Mouse (Mus musculus): ENCODE measurements at regions not wholly inside any gene's neighbourhood (a gene's known extent, or its start where the extent isn't known, plus 50 kb on each side); places are given as distances from the start of the nearest gene placed in this dataset.
"Not testable (repeated sequence)": the region's sequence is repeated elsewhere in the genome, so short reads cannot be mapped to it uniquely, and the experiment has no call there.

GRCm38 (mm10) chr16:15115386-15115785, 201.9 kb upstream of the Gm21897 start:
- Histone ChIP-seq H3K27ac (ENCODE audit: low read depth, low read length) (no peak overlapping the region), H3K4me3 (ENCODE audit: low read depth, low read length) (no peak overlapping the region), H3K36me3 (ENCODE audit: control insufficient read depth, insufficient read depth, low read length) (no peaks in the 10 kb centered on the region), H3K4me1 (replicated peaks; ENCODE audit: control insufficient read depth, insufficient read depth, low read length) (no peaks in the 10 kb centered on the region), H3K9me3 (ENCODE audit: control insufficient read depth, low read length) (no peaks in the 10 kb centered on the region), H3K4me2 (no peak overlapping the region), H3K9ac (ENCODE audit: low read depth, low read length) (no peak overlapping the region), H3K27me3 (replicated peaks; ENCODE audit: control insufficient read depth, insufficient read depth, low read length) (no peaks in the 10 kb centered on the region)
- DNase-seq (ENCODE audit: low spot score) (no peak), ATAC-seq (replicated peaks; ENCODE audit: low FRiP score) (no peak)
- 47% methylated on average over 2 of the region's 2 CpGs for WGBS

GRCm38 (mm10) chr16:15119799-15120198, 197.5 kb upstream of the Gm21897 start:
- DNase-seq (ENCODE audit: low spot score) (no peak), ATAC-seq (replicated peaks; ENCODE audit: low FRiP score) (no peak)
- no peak overlapping the region for H3K9ac ChIP-seq (ENCODE audit: low read depth, low read length)
- H3K4me1 ChIP-seq (replicated peaks; ENCODE audit: control insufficient read depth, insufficient read depth, low read length) = no peaks in the 10 kb centered on the region
- H3K36me3 ChIP-seq (ENCODE audit: control insufficient read depth, insufficient read depth, low read length) = no peaks in the 10 kb centered on the region
- H3K9me3 ChIP-seq (ENCODE audit: control insufficient read depth, low read length) = no peaks in the 10 kb centered on the region
- no peak overlapping the region for H3K27ac ChIP-seq (ENCODE audit: low read depth, low read length)
- 73% methylated on average over 1 of the region's 1 CpGs for WGBS
- no peak overlapping the region for H3K4me3 ChIP-seq (ENCODE audit: low read depth, low read length)
- no peak overlapping the region for H3K4me2 ChIP-seq
- no peaks in the 10 kb centered on the region for H3K27me3 ChIP-seq (replicated peaks; ENCODE audit: control insufficient read depth, insufficient read depth, low read length)

GRCm38 (mm10) chr16:15128996-15129395, 188.3 kb upstream of the Gm21897 start:
- H3K27ac ChIP-seq (ENCODE audit: low read depth, low read length) = no peak overlapping the region
- H3K27me3 ChIP-seq (replicated peaks; ENCODE audit: control insufficient read depth, insufficient read depth, low read length) = no peaks in the 10 kb centered on the region
- DNase-seq (ENCODE audit: low spot score) (no peak), ATAC-seq (replicated peaks; ENCODE audit: low FRiP score) (no peak)
- no peak overlapping the region for H3K4me3 ChIP-seq (ENCODE audit: low read depth, low read length)
- H3K4me2 ChIP-seq = no peak overlapping the region
- no peaks in the 10 kb centered on the region for H3K4me1 ChIP-seq (replicated peaks; ENCODE audit: control insufficient read depth, insufficient read depth, low read length)
- H3K9me3 ChIP-seq (ENCODE audit: control insufficient read depth, low read length) = no peaks in the 10 kb centered on the region
- no peaks in the 10 kb centered on the region for H3K36me3 ChIP-seq (ENCODE audit: control insufficient read depth, insufficient read depth, low read length)
- H3K9ac ChIP-seq (ENCODE audit: low read depth, low read length) = no peak overlapping the region
- WGBS = 81% methylated on average over 2 of the region's 2 CpGs

- no peaks in the 10 kb centered on the region for H3K36me3 ChIP-seq (ENCODE audit: control insufficient read depth, insufficient read depth, low read length)
- no peaks in the 10 kb centered on the region for H3K4me1 ChIP-seq (replicated peaks; ENCODE audit: control insufficient read depth, insufficient read depth, low read length)
- H3K27me3 ChIP-seq (replicated peaks; ENCODE audit: control insufficient read depth, insufficient read depth, low read length) = no peaks in the 10 kb centered on the region
- H3K4me3 ChIP-seq (ENCODE audit: low read depth, low read length) = no peak overlapping the region
- DNase-seq (ENCODE audit: low spot score) = no peak
- no peaks in the 10 kb centered on the region for H3K9me3 ChIP-seq (ENCODE audit: control insufficient read depth, low read length)
- WGBS = 85% methylated on average over 2 of the region's 2 CpGs
- no peak overlapping the region for H3K27ac ChIP-seq (ENCODE audit: low read depth, low read length)
- no peak overlapping the region for H3K4me2 ChIP-seq
- H3K9ac ChIP-seq (ENCODE audit: low read depth, low read length) = no peak overlapping the region
- ATAC-seq (replicated peaks; ENCODE audit: low FRiP score) = no peak
Measured at GRCm38 (mm10) chr16:15129806-15130205, 187.5 kb upstream of the Gm21897 start.

GRCm38 (mm10) chr16:15157852-15158251, 159.4 kb upstream of the Gm21897 start:
- no peaks in the 10 kb centered on the region for H3K27me3 ChIP-seq (replicated peaks; ENCODE audit: control insufficient read depth, insufficient read depth, low read length)
- no peak for ATAC-seq (replicated peaks; ENCODE audit: low FRiP score)
- no peak for DNase-seq (ENCODE audit: low spot score)
- no peak overlapping the region for H3K9ac ChIP-seq (ENCODE audit: low read depth, low read length)
- WGBS = 65% methylated on average over 2 of the region's 2 CpGs
- no peak overlapping the region for H3K4me2 ChIP-seq
- H3K36me3 ChIP-seq (ENCODE audit: control insufficient read depth, insufficient read depth, low read length) = no peaks in the 10 kb centered on the region
- H3K9me3 ChIP-seq (ENCODE audit: control insufficient read depth, low read length) = no peaks in the 10 kb centered on the region
- H3K4me1 ChIP-seq (replicated peaks; ENCODE audit: control insufficient read depth, insufficient read depth, low read length) = no peaks in the 10 kb centered on the region
- no peak overlapping the region for H3K4me3 ChIP-seq (ENCODE audit: low read depth, low read length)
- H3K27ac ChIP-seq (ENCODE audit: low read depth, low read length) = no peak overlapping the region

GRCm38 (mm10) chr16:15175516-15175915, 141.7 kb upstream of the Gm21897 start:
- peaks cover 5% of the 10 kb centered on the region; the same call in 1 of the 2 replicates for H3K9me3 ChIP-seq (ENCODE audit: control insufficient read depth, low read length)
- no peaks in the 10 kb centered on the region for H3K27me3 ChIP-seq (replicated peaks; ENCODE audit: control insufficient read depth, insufficient read depth, low read length)
- ATAC-seq (replicated peaks; ENCODE audit: low FRiP score) (no peak), DNase-seq (ENCODE audit: low spot score) (no peak)
- H3K4me3 ChIP-seq (ENCODE audit: low read depth, low read length) = no peak overlapping the region
- H3K4me1 ChIP-seq (replicated peaks; ENCODE audit: control insufficient read depth, insufficient read depth, low read length) = no peaks in the 10 kb centered on the region
- no peak overlapping the region for H3K9ac ChIP-seq (ENCODE audit: low read depth, low read length)
- no peak overlapping the region for H3K27ac ChIP-seq (ENCODE audit: low read depth, low read length)
- 78% methylated on average over 3 of the region's 3 CpGs for WGBS
- no peak overlapping the region for H3K4me2 ChIP-seq
- H3K36me3 ChIP-seq (ENCODE audit: control insufficient read depth, insufficient read depth, low read length) = no peaks in the 10 kb centered on the region

- 81% methylated on average over 1 of the region's 1 CpGs for WGBS
- ATAC-seq (replicated peaks; ENCODE audit: low FRiP score) = no peak
Measured at GRCm38 (mm10) chr16:15185714-15186113, 131.5 kb upstream of the Gm21897 start.

GRCm38 (mm10) chr16:15194926-15195711, 122.1 kb upstream of the Gm21897 start:
- Histone ChIP-seq H3K9ac (ENCODE audit: low read depth, low read length) (no peak overlapping the region), H3K4me2 (no peak overlapping the region), H3K27me3 (replicated peaks; ENCODE audit: control insufficient read depth, insufficient read depth, low read length) (no peaks in the 10 kb centered on the region), H3K9me3 (ENCODE audit: control insufficient read depth, low read length) (no peaks in the 10 kb centered on the region), H3K36me3 (ENCODE audit: control insufficient read depth, insufficient read depth, low read length) (no peaks in the 10 kb centered on the region), H3K4me3 (ENCODE audit: low read depth, low read length) (no peak overlapping the region), H3K27ac (ENCODE audit: low read depth, low read length) (no peak overlapping the region), H3K4me1 (replicated peaks; ENCODE audit: control insufficient read depth, insufficient read depth, low read length) (no peaks in the 10 kb centered on the region)
- 52% methylated on average over 6 of the region's 6 CpGs for WGBS
- ATAC-seq (replicated peaks; ENCODE audit: low FRiP score) (no peak), DNase-seq (ENCODE audit: low spot score) (no peak)

More at GRCm38 (mm10) chr16:15185714-15186113, 131.5 kb upstream of the Gm21897 start:
- Histone ChIP-seq H3K4me3 (ENCODE audit: low read depth, low read length) (no peak overlapping the region), H3K4me2 (no peak overlapping the region), H3K27me3 (replicated peaks; ENCODE audit: control insufficient read depth, insufficient read depth, low read length) (no peaks in the 10 kb centered on the region), H3K9ac (ENCODE audit: low read depth, low read length) (no peak overlapping the region), H3K36me3 (ENCODE audit: control insufficient read depth, insufficient read depth, low read length) (no peaks in the 10 kb centered on the region), H3K4me1 (replicated peaks; ENCODE audit: control insufficient read depth, insufficient read depth, low read length) (no peaks in the 10 kb centered on the region), H3K27ac (ENCODE audit: low read depth, low read length) (no peak overlapping the region), H3K9me3 (ENCODE audit: control insufficient read depth, low read length) (no peaks in the 10 kb centered on the region)
- DNase-seq (ENCODE audit: low spot score) = no peak

GRCm38 (mm10) chr16:15195931-15196330, 121.3 kb upstream of the Gm21897 start:
- DNase-seq (ENCODE audit: low spot score) = not testable (repeated sequence)

More at GRCm38 (mm10) chr16:15195931-15196330, 121.3 kb upstream of the Gm21897 start:
- WGBS = 81% methylated on average over 6 of the region's 12 CpGs
- H3K27me3 ChIP-seq (replicated peaks; ENCODE audit: control insufficient read depth, insufficient read depth, low read length); H3K4me1 ChIP-seq (replicated peaks; ENCODE audit: control insufficient read depth, insufficient read depth, low read length); H3K27ac ChIP-seq (ENCODE audit: low read depth, low read length); H3K36me3 ChIP-seq (ENCODE audit: control insufficient read depth, insufficient read depth, low read length); H3K9ac ChIP-seq (ENCODE audit: low read depth, low read length); H3K4me3 ChIP-seq (ENCODE audit: low read depth, low read length); ATAC-seq (replicated peaks; ENCODE audit: low FRiP score); H3K4me2 ChIP-seq; H3K9me3 ChIP-seq (ENCODE audit: control insufficient read depth, low read length): not testable (repeated sequence)

All from liver, embryonic 11.5 days (tissue).